Mouse (Mus musculus) intestine, embryonic 15.5 days (tissue): ENCODE measurements around the gene Adsl. TPM values are rescaled to one million over a fixed set of nuclear protein-coding genes. Genes with fewer than 3 reads are reported as not detected.

Experiments used
- ATAC-seq: fragments of 200-750 bp; cut with Nextera tagmentation; 2 replicates; pipeline ENCODE4 v1.8.0; 2017; ENCODE audit warnings: moderate TSS enrichment, moderate library complexity
- H3K27ac ChIP-seq: fragments of 300-500 bp; sonication (generic); 2 replicates; pipeline ENCODE4 v1.5.1; 2015; ENCODE audit warnings: mild to moderate bottlenecking, inconsistent platforms
- H3K27me3 ChIP-seq: fragments of 300-500 bp; sonication (generic); replicated peaks from 2 replicates; pipeline ENCODE4 v1.6.1; 2015; ENCODE audit warnings: inconsistent platforms
- H3K36me3 ChIP-seq: fragments of 300-500 bp; sonication (generic); 2 replicates; pipeline ENCODE4 v1.6.1; 2015; ENCODE audit warnings: inconsistent platforms
- H3K4me1 ChIP-seq: fragments of 300-500 bp; sonication (generic); replicated peaks from 2 replicates; pipeline ENCODE4 v1.6.1; 2015; ENCODE audit warnings: inconsistent platforms
- H3K4me2 ChIP-seq: fragments of 300-500 bp; sonication (generic); replicated peaks from 2 replicates; pipeline ENCODE4 v1.6.1; 2015; ENCODE audit warnings: mild to moderate bottlenecking, inconsistent platforms
- H3K4me3 ChIP-seq: fragments of 300-500 bp; sonication (generic); replicated peaks from 2 replicates; pipeline ENCODE4 v1.5.1; 2015; ENCODE audit warnings: inconsistent platforms
- H3K9ac ChIP-seq: fragments of 300-500 bp; sonication (generic); 2 replicates; pipeline ENCODE4 v1.6.1; 2015; ENCODE audit warnings: inconsistent platforms
- H3K9me3 ChIP-seq: fragments of 300-500 bp; sonication (generic); 2 replicates; pipeline ENCODE4 v1.6.1; 2016; ENCODE audit warnings: inconsistent platforms
- WGBS: fragments of 180-500 bp; shearing (Covaris S2); methylation state at CpG from one replicate; pipeline ENCODE4 v1.1.7; 2015; 5-methylcytosine and 5-hydroxymethylcytosine counted together
- polyA plus RNA-seq: library from polyadenylated mRNA; unstranded; fragments of >200 nt; fragmentation: Nextera tagmentation; extraction: Ambion mirVana; gene quantifications from 2 replicates; pipeline ENCODE4 v1.2.1, GENCODE M21; 2015

The Adsl gene
- polyA plus RNA-seq, 1 experiment from 2014 or later = 156 TPM

DNA sequence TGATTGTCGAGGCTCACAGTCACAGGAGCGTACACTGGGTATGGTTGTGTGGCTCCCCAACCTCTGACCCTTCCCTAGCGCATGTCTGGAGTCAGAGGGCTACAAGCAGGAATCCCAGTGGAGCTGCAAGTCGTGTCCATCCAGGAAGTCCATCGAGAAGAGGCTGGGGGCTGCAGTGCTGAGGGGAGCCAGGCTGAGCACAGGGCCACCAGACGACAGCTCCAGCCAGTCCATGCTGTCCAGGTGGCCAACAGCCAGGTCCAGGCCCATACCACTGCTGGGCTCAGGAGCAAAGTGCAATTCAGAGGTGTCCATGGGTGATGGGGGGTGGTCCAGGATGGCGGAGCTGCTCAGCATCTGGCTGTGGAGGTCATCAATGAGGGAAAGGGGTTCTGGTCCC is 64.9 kb downstream of the Adsl start:
- Histone ChIP-seq H3K9ac (no peak overlapping the region), H3K4me1 (no peaks in the 10 kb centered on the region), H3K4me3 (no peak overlapping the region), H3K27me3 (no peaks in the 10 kb centered on the region), H3K27ac (no peak overlapping the region), H3K4me2 (no peak overlapping the region), H3K9me3 (no peaks in the 10 kb centered on the region), H3K36me3 (peaks cover 52% of the 10 kb centered on the region)
- 88% methylated on average over 7 of the region's 7 CpGs for WGBS
- no peak for ATAC-seq

DNA sequence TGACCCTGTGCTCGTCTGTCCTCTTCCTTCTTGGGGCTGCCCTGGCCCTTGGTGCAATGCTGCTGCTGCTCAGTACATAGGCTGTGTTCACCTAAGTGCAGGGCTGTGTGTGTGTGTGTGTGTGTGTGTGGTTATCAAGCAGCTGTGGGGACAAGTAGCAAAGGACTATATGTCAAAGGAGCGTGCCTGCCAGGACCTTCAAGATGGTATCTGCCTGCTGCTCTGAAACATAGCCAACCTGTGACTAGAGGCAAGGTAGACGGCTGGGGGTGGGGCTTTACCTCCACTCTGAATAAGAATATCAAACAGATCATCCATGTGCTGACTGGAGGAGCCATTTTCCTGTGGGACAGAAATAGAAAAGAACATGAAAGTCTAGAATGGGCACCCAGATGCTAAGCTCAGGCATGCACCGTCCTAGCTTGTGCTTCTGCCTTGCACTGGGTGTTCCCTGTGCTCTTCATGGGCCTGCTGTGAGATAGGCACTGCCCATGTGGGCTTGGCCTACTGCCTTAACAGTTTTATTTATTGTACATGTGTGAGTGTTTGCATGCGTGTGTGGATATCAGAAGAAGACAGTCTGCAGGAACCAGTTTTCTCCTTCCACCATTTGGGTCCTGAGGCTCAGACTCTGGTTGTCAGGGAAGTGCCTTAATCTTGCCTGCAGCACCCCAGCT is 66.9 kb downstream of the Adsl start:
- no peak overlapping the region for H3K4me3 ChIP-seq
- no peak for ATAC-seq
- H3K27ac ChIP-seq = no peak overlapping the region
- H3K4me2 ChIP-seq = no peak overlapping the region
- H3K27me3 ChIP-seq = no peaks in the 10 kb centered on the region
- WGBS = 82% methylated on average over 5 of the region's 5 CpGs
- no peaks in the 10 kb centered on the region for H3K9me3 ChIP-seq
- H3K36me3 ChIP-seq = peaks cover 61% of the 10 kb centered on the region
- H3K9ac ChIP-seq = no peak overlapping the region
- H3K4me1 ChIP-seq = no peaks in the 10 kb centered on the region

DNA sequence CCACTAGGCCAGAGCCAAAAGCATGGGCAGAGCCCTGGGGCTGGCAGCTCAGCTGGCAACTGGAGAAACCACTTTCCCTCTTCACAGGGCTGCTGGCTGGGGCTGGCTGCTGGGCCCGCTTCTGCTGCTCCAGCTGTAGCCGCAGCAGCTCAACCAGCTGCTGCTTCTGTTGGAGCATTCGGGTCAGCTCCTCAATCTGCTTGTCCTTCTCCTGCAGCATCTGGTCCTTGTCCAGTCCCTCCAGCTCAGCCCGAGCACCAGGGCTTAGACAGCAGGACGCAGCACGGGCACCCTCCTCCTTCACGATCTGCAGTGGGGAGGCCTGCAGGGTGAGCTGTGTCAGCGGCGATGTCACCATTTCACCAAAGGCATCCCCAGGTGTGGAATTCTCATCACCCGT is 68.2 kb downstream of the Adsl start:
- Histone ChIP-seq H3K9me3 (no peaks in the 10 kb centered on the region), H3K4me3 (no peak overlapping the region), H3K4me2 (no peak overlapping the region), H3K4me1 (no peaks in the 10 kb centered on the region), H3K27ac (no peak overlapping the region), H3K27me3 (no peaks in the 10 kb centered on the region), H3K9ac (no peak overlapping the region), H3K36me3 (peaks cover 56% of the 10 kb centered on the region)
- ATAC-seq = no peak
- WGBS = 78% methylated on average over 10 of the region's 10 CpGs

DNA sequence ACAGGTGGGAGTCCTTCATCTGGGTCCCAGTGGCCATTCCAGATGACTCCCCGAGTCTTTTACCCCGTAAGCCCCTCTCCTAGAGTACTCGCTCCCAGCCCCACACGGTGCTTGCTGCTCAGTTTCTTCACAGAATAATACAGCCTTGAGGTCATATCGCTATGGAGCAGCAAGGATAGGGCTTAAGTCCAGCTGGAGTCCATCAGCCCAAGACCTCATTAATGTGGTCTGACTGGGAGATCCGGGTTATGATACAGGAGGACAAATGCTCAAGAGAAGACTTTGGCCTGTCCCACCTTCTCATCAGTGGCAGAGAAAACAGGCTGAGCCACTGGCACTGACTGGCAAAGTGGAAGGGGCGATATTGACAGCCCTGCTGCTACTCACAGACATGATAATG is 69.0 kb downstream of the Adsl start:
- peaks cover 50% of the 10 kb centered on the region for H3K36me3 ChIP-seq
- ATAC-seq = no peak
- 89% methylated on average over 7 of the region's 7 CpGs for WGBS

More for the DNA sequence above, 69.0 kb downstream of the Adsl start:
- no peak overlapping the region for H3K4me3 ChIP-seq
- H3K27me3 ChIP-seq = no peaks in the 10 kb centered on the region
- H3K27ac ChIP-seq = no peak overlapping the region
- no peaks in the 10 kb centered on the region for H3K9me3 ChIP-seq
- no peak overlapping the region for H3K9ac ChIP-seq
- H3K4me2 ChIP-seq = no peak overlapping the region
- no peaks in the 10 kb centered on the region for H3K4me1 ChIP-seq

Other genes with a start within 250 kb of the Adsl start
- gene Tnrc6b, start 237.2 kb upstream of the Adsl start, polyA plus RNA-seq = 19.8 and 20.7 TPM in 2 replicates
- 27.6 and 29.2 TPM in 2 replicates for gene Sgsm3, start 29.3 kb downstream of the Adsl start, polyA plus RNA-seq
- gene Mrtfa, start 242.3 kb downstream of the Adsl start, polyA plus RNA-seq = 16.0 and 18.0 TPM in 2 replicates